Mouse (Mus musculus): Measurements from ENCODE around the gene Scrg1. TPM values are rescaled to one million over a fixed set of nuclear protein-coding genes. Genes with fewer than 3 reads are reported as not detected.

The Scrg1 gene
- not detected for polyA plus RNA-seq (2014; fragmentation: Illumina TruSeq; extraction: RNeasy Lipid Tissue Mini Kit (QIAGEN cat#74804); ENCODE audit: low read depth, low replicate concordance)

DNA sequence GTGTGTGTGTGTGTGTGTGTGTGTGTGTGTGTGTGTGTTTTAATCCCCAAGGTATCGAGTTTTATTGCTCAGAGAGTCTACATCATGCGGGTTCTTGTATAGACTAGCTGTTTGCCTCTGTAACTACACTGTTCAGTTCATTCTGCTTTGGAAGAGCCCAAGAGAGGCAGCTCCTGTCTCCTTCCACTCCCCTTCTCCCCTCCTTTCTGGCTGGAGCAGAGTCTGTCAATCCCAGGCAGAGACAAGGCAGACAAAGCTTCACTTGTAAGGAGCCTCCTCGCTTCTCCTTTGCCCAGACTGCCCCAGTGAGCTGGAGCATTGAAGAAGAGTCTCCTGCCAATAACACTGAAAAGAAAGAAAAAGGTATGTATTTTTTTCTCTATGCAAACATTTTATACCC is at the start of gene Scrg1:
Scrg1 (plus strand) TSS at position 159 of the 400 bp plus-strand sequence.

DNA sequence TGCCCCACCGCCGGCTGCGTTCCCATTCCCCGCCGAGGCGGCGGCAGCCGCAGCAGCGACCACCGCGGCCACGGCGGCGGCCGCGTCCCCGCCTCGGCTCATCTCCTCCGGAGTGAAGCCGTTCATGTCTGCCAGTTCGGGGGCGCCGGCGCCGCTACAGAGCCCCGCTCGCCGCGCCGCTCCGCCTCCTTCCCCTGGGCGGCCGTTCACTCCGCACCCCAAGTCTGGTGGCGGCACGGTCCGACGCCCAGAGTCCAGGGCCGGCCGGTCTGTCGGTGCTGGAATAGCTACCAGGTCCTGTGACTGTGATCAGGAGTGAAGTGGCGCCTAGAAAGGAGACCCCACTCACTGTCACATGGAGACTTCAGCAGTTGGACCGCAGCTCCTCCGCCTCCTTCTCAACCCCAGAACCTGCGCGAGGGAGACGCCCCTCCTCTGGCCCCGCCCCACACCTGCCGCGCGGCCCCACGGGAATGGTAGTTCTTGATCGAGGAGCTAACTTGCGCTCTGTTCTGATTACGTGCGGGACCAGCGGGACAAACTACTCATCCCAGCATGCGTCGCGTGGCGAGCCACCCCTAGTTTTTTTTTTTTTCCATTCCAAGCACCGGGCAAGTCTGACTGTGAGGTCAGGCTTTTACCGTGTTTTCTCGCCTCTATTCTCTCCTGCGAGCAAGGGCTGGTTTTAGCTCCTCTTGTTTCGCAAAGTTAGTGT is 31.9 kb downstream of the Scrg1 start, which contains the start of gene Sap30:
Sap30 (minus strand) TSS at position 420 of the 715 bp plus-strand sequence.

DNA sequence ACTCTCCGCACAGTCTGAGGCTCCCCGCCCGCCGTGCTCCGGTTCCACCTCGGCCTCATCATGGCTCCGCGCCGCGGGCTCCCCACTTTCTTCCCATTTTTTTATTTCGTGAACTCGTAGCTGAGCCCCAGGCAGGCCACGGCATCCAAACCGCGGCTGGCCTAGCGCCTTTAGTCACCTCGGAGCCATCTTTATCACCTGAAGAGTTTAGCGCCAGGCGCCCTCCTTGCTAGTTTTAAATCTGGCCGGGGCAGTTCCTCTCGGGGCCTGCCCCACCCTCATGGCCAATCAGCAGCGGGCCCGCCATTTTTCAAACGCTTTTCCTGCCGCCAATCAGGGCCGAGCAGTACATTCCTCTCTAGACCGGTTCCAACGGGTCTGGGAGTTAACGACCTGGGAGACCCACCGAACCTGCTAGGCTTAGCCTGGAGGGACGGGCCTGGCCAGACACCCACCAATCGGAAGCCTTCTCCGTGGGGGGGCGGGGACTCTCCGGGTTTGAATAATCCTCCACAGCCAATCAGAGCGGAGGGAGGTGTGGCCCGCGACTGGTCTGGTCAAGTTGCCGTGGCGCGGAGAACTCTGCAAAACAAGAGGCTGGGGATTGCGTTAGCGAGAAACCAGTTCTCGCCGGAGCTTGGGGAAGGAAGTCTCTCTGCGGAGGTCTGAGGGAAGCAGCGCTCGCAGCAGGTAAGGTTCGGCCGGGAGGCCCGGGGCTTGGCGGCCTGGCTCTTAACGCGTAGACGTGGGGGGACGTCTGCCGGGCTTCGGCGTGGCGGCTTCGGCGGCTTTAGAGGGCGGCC is 55.8 kb downstream of the Scrg1 start, which contains the start of gene Hmgb2:
Hmgb2 (plus strand) TSS at position 592 of the 803 bp plus-strand sequence.

Other genes starting within 250 kb of the Scrg1 start
- 2.0 TPM for gene Hand2, start 134.9 kb upstream of the Scrg1 start, polyA plus RNA-seq (2014; fragmentation: Illumina TruSeq; extraction: RNeasy Lipid Tissue Mini Kit (QIAGEN cat#74804); ENCODE audit: low read depth, low replicate concordance)
- 5.5 TPM for gene Sap30, start 31.9 kb downstream of the Scrg1 start, polyA plus RNA-seq (2014; fragmentation: Illumina TruSeq; extraction: RNeasy Lipid Tissue Mini Kit (QIAGEN cat#74804); ENCODE audit: low read depth, low replicate concordance)
- 4.5 TPM for gene Hmgb2, start 56.0 kb downstream of the Scrg1 start, polyA plus RNA-seq (2014; fragmentation: Illumina TruSeq; extraction: RNeasy Lipid Tissue Mini Kit (QIAGEN cat#74804); ENCODE audit: low read depth, low replicate concordance)
- gene Galnt7, start 197.1 kb downstream of the Scrg1 start, polyA plus RNA-seq (2014; fragmentation: Illumina TruSeq; extraction: RNeasy Lipid Tissue Mini Kit (QIAGEN cat#74804); ENCODE audit: low read depth, low replicate concordance): 2.4 TPM

All from liver, adult 10 weeks (tissue).